Mouse (Mus musculus): ENCODE measurements at regions not wholly inside any gene's neighbourhood (a gene's known extent, or its start where the extent isn't known, plus 50 kb on each side); places are given as distances from the start of the nearest gene placed in this dataset.

DNA sequence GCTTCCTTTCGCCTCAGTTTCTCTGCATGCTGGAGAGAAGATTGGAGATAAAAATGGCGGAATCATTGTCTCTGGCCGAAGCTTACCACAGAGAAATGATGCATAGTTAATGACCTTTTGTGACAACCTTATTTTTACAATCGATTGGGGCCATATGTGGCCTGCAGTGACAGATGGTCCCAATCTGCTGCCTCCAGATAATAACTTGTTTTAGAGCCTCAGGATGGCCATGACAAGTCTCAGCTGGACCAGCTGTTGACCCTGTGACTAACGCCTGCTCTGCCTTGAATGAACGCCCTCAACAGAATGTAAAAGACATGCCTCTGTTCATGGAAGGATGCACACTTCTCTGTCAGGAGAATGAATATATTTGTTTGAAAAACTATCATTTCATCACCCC, 163.6 kb downstream of the Phlda1 start:
- Histone ChIP-seq H3K27ac (no peak overlapping the region), H3K4me3 (no peak overlapping the region)
- no peak for TF ChIP-seq CTCF (conservative IDR thresholded peaks at IDR 0.05)
- no peak for DNase-seq (ENCODE audit: low spot score in 2 of 2)

DNA sequence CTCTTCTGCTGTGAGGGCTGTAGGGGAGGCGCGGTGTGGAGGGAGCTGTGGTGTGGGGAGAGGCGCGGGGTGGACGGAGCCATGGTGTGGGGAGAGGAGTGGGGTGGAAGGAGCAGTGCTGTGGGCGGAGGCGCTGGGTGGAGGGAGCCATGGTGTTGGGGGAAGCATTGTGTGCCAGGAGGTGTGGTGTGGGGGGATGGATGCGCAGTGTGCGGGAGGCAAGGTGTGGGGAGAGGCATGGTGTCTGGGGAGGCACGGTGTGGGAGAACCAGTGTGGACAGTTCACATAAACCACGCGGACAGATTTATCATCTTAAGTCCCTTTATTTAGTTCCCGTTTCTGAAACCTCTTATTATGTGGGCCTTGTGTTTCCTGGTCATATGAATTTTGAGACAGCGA, 164.6 kb downstream of the Phlda1 start:
- Histone ChIP-seq H3K27ac (no peak overlapping the region), H3K4me3 (no peak overlapping the region)
- DNase-seq (ENCODE audit: low spot score in 2 of 2) = no peak
- TF ChIP-seq CTCF (conservative IDR thresholded peaks at IDR 0.05) = no peak

GRCm38 (mm10) chr10:111672454-111673316, 166.6 kb downstream of the Phlda1 start:
- no peak for TF ChIP-seq CTCF (conservative IDR thresholded peaks at IDR 0.05)
- DNase-seq (ENCODE audit: low spot score in 2 of 2) = no peak
- no peak overlapping the region for H3K4me3 ChIP-seq
- no peak overlapping the region for H3K27ac ChIP-seq

GRCm38 (mm10) chr10:111673317-111673610, 167.2 kb downstream of the Phlda1 start:
- no peak for DNase-seq (ENCODE audit: low spot score in 2 of 2)
- Histone ChIP-seq H3K27ac (no peak overlapping the region), H3K4me3 (no peak overlapping the region)
- TF ChIP-seq CTCF (conservative IDR thresholded peaks at IDR 0.05) = no peak

DNA sequence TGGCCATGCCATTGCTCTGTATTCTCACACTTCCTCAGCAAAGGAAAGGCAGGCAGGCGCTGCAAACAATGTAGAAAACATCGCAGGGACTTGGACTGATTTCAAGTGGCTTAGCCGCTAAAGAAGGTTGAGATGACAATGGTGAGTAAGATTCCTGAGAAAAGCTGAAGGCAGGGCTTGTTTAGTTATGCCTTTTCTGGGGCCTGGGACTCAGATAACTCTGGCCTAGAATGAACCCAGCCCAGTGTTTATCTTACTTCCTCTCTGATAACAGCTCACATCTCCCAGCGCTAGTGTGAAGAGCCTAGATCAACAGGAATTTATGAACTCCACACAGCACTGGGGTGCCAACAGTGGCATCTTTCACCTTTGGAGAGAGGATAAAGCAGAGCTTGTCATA, 170.2 kb downstream of the Phlda1 start:
- DNase-seq (ENCODE audit: low spot score in 2 of 2) = no peak
- no peak for TF ChIP-seq CTCF (conservative IDR thresholded peaks at IDR 0.05)
- Histone ChIP-seq H3K4me3 (no peak overlapping the region), H3K27ac (no peak overlapping the region)

DNA sequence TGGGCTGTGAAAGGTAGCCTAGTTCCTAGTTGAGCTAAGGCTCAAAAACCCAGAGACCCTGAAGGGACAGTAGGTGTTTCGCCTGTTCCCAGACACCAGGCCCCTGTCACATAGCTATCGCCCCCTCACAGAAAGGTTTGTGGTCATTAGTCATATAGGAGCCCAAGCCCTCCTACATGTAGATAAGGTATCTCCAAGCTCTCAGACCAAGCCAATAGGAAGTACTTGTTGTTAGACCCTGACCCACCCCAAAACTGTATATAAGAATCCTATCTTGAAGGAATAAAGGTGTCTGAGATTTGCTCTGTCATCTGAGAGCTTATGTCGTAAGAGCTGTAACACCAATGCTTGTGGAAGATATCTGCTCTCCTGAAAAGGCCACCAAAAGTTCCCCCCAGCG, 174.8 kb downstream of the Phlda1 start:
- no peak for DNase-seq (ENCODE audit: low spot score in 2 of 2)
- Histone ChIP-seq H3K27ac (no peak overlapping the region), H3K4me3 (no peak overlapping the region)
- no peak for TF ChIP-seq CTCF (conservative IDR thresholded peaks at IDR 0.05)

- Histone ChIP-seq H3K4me3 (no peak overlapping the region), H3K27ac (no peak overlapping the region)
- TF ChIP-seq CTCF (conservative IDR thresholded peaks at IDR 0.05) = no peak
- DNase-seq (ENCODE audit: low spot score in 2 of 2) = no peak
Observed at GRCm38 (mm10) chr10:111684409-111685346, 178.6 kb downstream of the Phlda1 start.

DNA sequence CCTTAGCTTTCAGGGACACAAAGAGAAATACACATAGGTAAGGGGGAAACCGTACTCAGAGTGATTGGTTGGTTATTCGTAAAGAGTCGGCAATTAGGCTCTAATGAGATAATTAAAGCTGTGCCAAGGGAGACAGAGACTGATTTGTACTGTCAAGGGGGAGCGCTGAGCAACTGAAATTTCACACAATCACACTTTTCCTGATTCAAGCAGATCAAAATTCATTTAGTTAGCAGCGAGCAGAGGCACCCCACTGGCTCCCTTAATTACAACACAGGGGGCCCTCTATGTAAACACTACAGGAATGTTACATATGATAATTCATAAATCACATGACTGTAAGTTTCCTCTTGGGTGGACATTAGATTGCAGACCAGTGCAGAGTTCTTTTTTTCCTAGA, 180.5 kb downstream of the Phlda1 start:
- H3K4me3 ChIP-seq = no peak overlapping the region
- no peak for TF ChIP-seq CTCF (conservative IDR thresholded peaks at IDR 0.05)
- H3K27ac ChIP-seq = no peak overlapping the region
- DNase-seq (ENCODE audit: low spot score in 2 of 2) = no peak

DNA sequence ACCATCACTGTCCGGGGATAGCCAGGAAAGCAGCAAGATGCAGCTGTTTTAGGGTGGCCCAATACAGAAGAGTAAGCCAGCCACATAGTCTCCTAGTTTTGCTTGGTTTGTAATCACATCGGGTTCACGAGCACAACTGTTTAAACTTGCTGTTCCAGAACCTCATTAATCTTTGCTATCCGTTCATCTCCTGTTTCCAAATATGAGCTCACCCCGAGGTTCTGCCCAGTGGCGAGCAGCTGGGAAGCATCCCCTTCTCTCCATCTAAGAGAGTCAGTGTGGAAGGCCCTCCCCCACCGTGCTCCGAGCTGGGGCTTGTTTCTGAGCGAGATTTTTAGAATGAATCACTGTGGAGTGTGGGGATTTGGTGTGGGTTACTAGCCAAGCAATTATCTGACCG, 183.5 kb downstream of the Phlda1 start:
- no peak for DNase-seq (ENCODE audit: low spot score in 2 of 2)
- TF ChIP-seq CTCF (conservative IDR thresholded peaks at IDR 0.05) = no peak
- Histone ChIP-seq H3K4me3 (no peak overlapping the region), H3K27ac (no peak overlapping the region)

GRCm38 (mm10) chr10:111693762-111694161, 187.7 kb downstream of the Phlda1 start:
- no peak for DNase-seq (ENCODE audit: low spot score in 2 of 2)
- TF ChIP-seq CTCF (conservative IDR thresholded peaks at IDR 0.05) = no peak
- Histone ChIP-seq H3K27ac (no peak overlapping the region), H3K4me3 (no peak overlapping the region)

GRCm38 (mm10) chr10:111694227-111695200, 188.4 kb downstream of the Phlda1 start:
- DNase-seq (ENCODE audit: low spot score in 2 of 2) = no peak
- Histone ChIP-seq H3K27ac (no peak overlapping the region), H3K4me3 (no peak overlapping the region)
- no peak for TF ChIP-seq CTCF (conservative IDR thresholded peaks at IDR 0.05)

DNA sequence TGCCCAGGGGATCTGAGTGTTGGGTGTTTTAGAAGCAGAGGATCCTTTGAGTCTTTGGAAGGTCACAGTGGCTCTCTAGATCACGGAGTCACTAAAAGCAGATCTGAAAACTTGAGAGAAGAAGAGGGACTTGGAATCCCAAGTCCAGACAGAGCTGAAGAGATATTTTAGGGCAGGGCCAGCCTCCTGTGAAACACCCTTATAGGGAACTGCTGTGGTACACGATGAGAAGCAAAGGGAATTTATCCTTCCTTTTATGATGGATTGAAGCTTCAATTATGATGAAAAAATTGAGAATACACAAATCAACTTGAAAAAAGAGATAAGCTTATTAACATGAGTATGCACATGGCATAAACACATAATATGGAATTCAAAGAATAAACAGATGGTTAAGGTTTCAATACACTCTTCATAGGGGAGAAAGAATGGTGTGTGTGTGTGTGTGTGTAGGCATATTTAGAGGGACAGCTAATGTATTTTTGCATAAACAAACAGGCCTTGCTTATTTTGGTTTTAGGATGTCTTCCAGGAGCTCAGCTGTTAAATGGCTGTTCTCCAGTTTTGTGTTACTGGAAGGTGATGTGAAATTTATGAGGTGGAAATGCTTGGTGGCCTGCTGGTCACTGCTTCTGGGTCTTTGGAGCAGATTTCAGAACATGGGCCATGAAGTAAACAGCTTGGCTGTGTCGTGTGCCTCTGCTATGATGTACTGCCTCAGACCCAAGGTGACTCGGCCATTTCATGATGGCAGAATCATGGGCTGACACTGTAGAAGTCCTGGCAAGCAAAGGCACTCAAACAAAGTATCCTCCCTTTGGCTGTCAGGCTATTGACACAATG, 190.1 kb downstream of the Phlda1 start:
- no peak overlapping the region for H3K4me3 ChIP-seq
- TF ChIP-seq CTCF (conservative IDR thresholded peaks at IDR 0.05) = no peak

More for the DNA sequence above, 190.1 kb downstream of the Phlda1 start:
- DNase-seq (ENCODE audit: low spot score in 2 of 2) = no peak
- no peak overlapping the region for H3K27ac ChIP-seq
